Mouse (Mus musculus) embryonic facial prominence, embryonic 10.5 days (tissue): ENCODE results near the gene Ntmt1. TPM values are rescaled to one million over a fixed set of nuclear protein-coding genes. Genes with fewer than 3 reads are reported as not detected.
A peak's percentile ranks its signal among the peaks of the same experiment; 100 is the strongest.

Experiments used
- DNase-seq: peaks from one replicate; pipeline ENCODE4 v3.0.0-alpha.2; 2017; ENCODE audit warnings: low spot score
- H3K27ac ChIP-seq: fragments of 300-500 bp; sonication (generic); replicated peaks from 2 replicates; pipeline ENCODE4 v1.5.1; 2016; ENCODE audit warnings: mild to moderate bottlenecking
- H3K27me3 ChIP-seq: fragments of 300-500 bp; sonication (generic); replicated peaks from 2 replicates; pipeline ENCODE4 v1.6.1; 2016; ENCODE audit warnings: low read depth, mild to moderate bottlenecking; ENCODE audit not compliant: poor library complexity, severe bottlenecking
- H3K36me3 ChIP-seq: fragments of 300-500 bp; sonication (generic); replicated peaks from 2 replicates; pipeline ENCODE4 v1.6.1; 2016; ENCODE audit warnings: mild to moderate bottlenecking, moderate library complexity
- H3K4me1 ChIP-seq: fragments of 300-500 bp; sonication (generic); 2 replicates; pipeline ENCODE4 v1.6.1; 2016
- H3K4me3 ChIP-seq: fragments of 300-500 bp; sonication (generic); 2 replicates; pipeline ENCODE4 v1.5.1; 2016; ENCODE audit warnings: mild to moderate bottlenecking, moderate library complexity
- H3K9me3 ChIP-seq: fragments of 300-500 bp; sonication (generic); 2 replicates; pipeline ENCODE4 v1.6.1; 2016; ENCODE audit warnings: mild to moderate bottlenecking
- WGBS: fragments of 180-500 bp; shearing (Covaris S2); methylation state at CpG from one replicate; pipeline ENCODE4 v1.1.7; 2016; 5-methylcytosine and 5-hydroxymethylcytosine counted together
- polyA plus RNA-seq: library from polyadenylated mRNA; unstranded; fragments of >200 nt; fragmentation: Nextera tagmentation; extraction: Ambion mirVana; gene quantifications from 2 replicates; pipeline ENCODE4 v1.2.1, GENCODE M21; 2016

Gene Ntmt1
- polyA plus RNA-seq, 1 experiment from 2014 or later: 135 TPM

- H3K27me3 ChIP-seq: 0 out of 2 replicates have a peak, but pooled peaks cover 5% of the 10 kb centered on the region
- DNase-seq: no peak
- H3K9me3 ChIP-seq: no peaks in the 10 kb centered on the region
- no peaks in the 10 kb centered on the region for H3K36me3 ChIP-seq
- peak overlapping the region; percentile 90 for H3K27ac ChIP-seq
- H3K4me1 ChIP-seq: peaks cover 69% of the 10 kb centered on the region
- 64% methylated on average over 4 of the region's 4 CpGs for WGBS
- peak overlapping the region; percentile 13; the same call in 1 of the 2 replicates for H3K4me3 ChIP-seq
These were observed 20.2 kb upstream of the Ntmt1 start for GRCm38 (mm10) chr2:30787466-30787865.

GRCm38 (mm10) chr2:30792061-30792460 lies 15.6 kb upstream of the Ntmt1 start:
- peaks cover 55% of the 10 kb centered on the region for H3K4me1 ChIP-seq
- WGBS: 82% methylated on average over 7 of the region's 7 CpGs

GRCm38 (mm10) chr2:30794179-30795108 lies 13.2 kb upstream of the Ntmt1 start:
- peak overlapping the region; percentile 88 for H3K27ac ChIP-seq
- H3K4me1 ChIP-seq: peaks cover 62% of the 10 kb centered on the region
- H3K4me3 ChIP-seq: peak overlapping the region; percentile 58
- H3K9me3 ChIP-seq: no peaks in the 10 kb centered on the region
- no peaks in the 10 kb centered on the region for H3K36me3 ChIP-seq
- H3K27me3 ChIP-seq: peaks cover 30% of the 10 kb centered on the region
- DNase-seq: peak; percentile 96
- 6% methylated on average over 48 of the region's 48 CpGs for WGBS

More at GRCm38 (mm10) chr2:30792061-30792460, 15.6 kb upstream of the Ntmt1 start:
- H3K36me3 ChIP-seq: no peaks in the 10 kb centered on the region
- H3K27me3 ChIP-seq: 0 out of 2 replicates have a peak, but pooled peaks cover 7% of the 10 kb centered on the region
- no peaks in the 10 kb centered on the region for H3K9me3 ChIP-seq
- H3K27ac ChIP-seq: peak overlapping the region; percentile 77
- no peak for DNase-seq
- no peak overlapping the region for H3K4me3 ChIP-seq

- Histone ChIP-seq H3K4me1 (peaks cover 65% of the 10 kb centered on the region), H3K4me3 (peak overlapping the region; percentile 58)
- WGBS: 61% methylated on average over 7 of the region's 7 CpGs
These were observed 12.2 kb upstream of the Ntmt1 start for GRCm38 (mm10) chr2:30795271-30795888.

GRCm38 (mm10) chr2:30795889-30796275 lies 11.7 kb upstream of the Ntmt1 start:
- Histone ChIP-seq H3K27me3 (peaks cover 44% of the 10 kb centered on the region), H3K36me3 (no peaks in the 10 kb centered on the region), H3K4me1 (peaks cover 67% of the 10 kb centered on the region), H3K27ac (peak overlapping the region; percentile 88), H3K9me3 (no peaks in the 10 kb centered on the region), H3K4me3 (peak overlapping the region; percentile 48)
- DNase-seq: no peak
- 65% methylated on average over 5 of the region's 5 CpGs for WGBS

More at GRCm38 (mm10) chr2:30795271-30795888, 12.2 kb upstream of the Ntmt1 start:
- peaks cover 39% of the 10 kb centered on the region for H3K27me3 ChIP-seq
- H3K36me3 ChIP-seq: no peaks in the 10 kb centered on the region
- H3K9me3 ChIP-seq: no peaks in the 10 kb centered on the region
- no peak for DNase-seq
- H3K27ac ChIP-seq: peak overlapping the region; percentile 88

GRCm38 (mm10) chr2:30796382-30796781 lies 11.2 kb upstream of the Ntmt1 start:
- Histone ChIP-seq H3K9me3 (no peaks in the 10 kb centered on the region), H3K36me3 (no peaks in the 10 kb centered on the region), H3K4me1 (peaks cover 67% of the 10 kb centered on the region), H3K4me3 (peak overlapping the region; percentile 48), H3K27ac (peak overlapping the region; percentile 88), H3K27me3 (peaks cover 49% of the 10 kb centered on the region)
- peak; percentile 89 for DNase-seq
- WGBS: 8% methylated on average over 11 of the region's 11 CpGs

- Histone ChIP-seq H3K27ac (no peak overlapping the region), H3K4me3 (no peak overlapping the region), H3K9me3 (no peaks in the 10 kb centered on the region), H3K36me3 (no peaks in the 10 kb centered on the region), H3K27me3 (peaks cover 77% of the 10 kb centered on the region), H3K4me1 (peaks cover 59% of the 10 kb centered on the region)
- DNase-seq: no peak
- 79% methylated on average over 3 of the region's 3 CpGs for WGBS
These were observed 8.2 kb upstream of the Ntmt1 start for GRCm38 (mm10) chr2:30799456-30799855.

- no peak for DNase-seq
- Histone ChIP-seq H3K27ac (peak overlapping the region; percentile 81), H3K4me1 (peaks cover 47% of the 10 kb centered on the region)
These were observed 7.0 kb upstream of the Ntmt1 start for GRCm38 (mm10) chr2:30800671-30801066.

GRCm38 (mm10) chr2:30801067-30801852 lies 6.4 kb upstream of the Ntmt1 start:
- Histone ChIP-seq H3K4me1 (peaks cover 41% of the 10 kb centered on the region), H3K36me3 (no peaks in the 10 kb centered on the region), H3K27me3 (peaks cover 85% of the 10 kb centered on the region), H3K27ac (peak overlapping the region; percentile 81), H3K9me3 (no peaks in the 10 kb centered on the region), H3K4me3 (peak overlapping the region; percentile 65)
- 1% methylated on average over 77 of the region's 77 CpGs for WGBS
- peak; percentile 73 for DNase-seq

More at GRCm38 (mm10) chr2:30800671-30801066, 7.0 kb upstream of the Ntmt1 start:
- no peaks in the 10 kb centered on the region for H3K9me3 ChIP-seq
- H3K27me3 ChIP-seq: peaks cover 84% of the 10 kb centered on the region
- H3K36me3 ChIP-seq: no peaks in the 10 kb centered on the region
- peak overlapping the region; percentile 65 for H3K4me3 ChIP-seq
- WGBS: 33% methylated on average over 7 of the region's 7 CpGs

- Histone ChIP-seq H3K36me3 (no peaks in the 10 kb centered on the region), H3K4me1 (peaks cover 33% of the 10 kb centered on the region), H3K9me3 (no peaks in the 10 kb centered on the region), H3K27me3 (peaks cover 71% of the 10 kb centered on the region), H3K4me3 (no peak within 1 kb of the TSS), H3K27ac (no peak within 1 kb of the TSS)
- WGBS: 86% methylated on average over 3 of the region's 3 CpGs
- no peak for DNase-seq
These were observed 4.0 kb upstream of the Ntmt1 start, which contains the start of gene 1700001O22Rik for GRCm38 (mm10) chr2:30803604-30804003. TSS of gene 1700001O22Rik (minus strand) at chr2:30803661.

- 91% methylated on average over 2 of the region's 2 CpGs for WGBS
- Histone ChIP-seq H3K27me3 (peaks cover 47% of the 10 kb centered on the region), H3K4me1 (peaks cover 40% of the 10 kb centered on the region), H3K36me3 (peaks cover 14% of the 10 kb centered on the region), H3K4me3 (no peak overlapping the region), H3K9me3 (no peaks in the 10 kb centered on the region), H3K27ac (no peak overlapping the region)
- no peak for DNase-seq
These were observed 1.6 kb upstream of the Ntmt1 start for GRCm38 (mm10) chr2:30805983-30806382.

- Histone ChIP-seq H3K27me3 (peaks cover 35% of the 10 kb centered on the region), H3K27ac (peak overlapping the region; percentile 97), H3K4me3 (peak overlapping the region; percentile 92), H3K36me3 (peaks cover 26% of the 10 kb centered on the region), H3K4me1 (peaks cover 30% of the 10 kb centered on the region), H3K9me3 (no peaks in the 10 kb centered on the region)
- no peak for DNase-seq
- 8% methylated on average over 28 of the region's 28 CpGs for WGBS
These were observed 429 bp upstream of the Ntmt1 start for GRCm38 (mm10) chr2:30807147-30807647.
